Mouse (Mus musculus): ENCODE results near the gene Fam162a. TPM values are rescaled to one million over a fixed set of nuclear protein-coding genes. Genes with fewer than 3 reads are reported as not detected.
"Not testable (repeated sequence)": the region's sequence is repeated elsewhere in the genome, so short reads cannot be mapped to it uniquely, and the experiment has no call there.

Gene Fam162a
- total RNA-seq, 2 experiments from 2014 or later = 112 to 147 TPM

- no peak for TF ChIP-seq CTCF (IDR thresholded peaks at IDR 0.05)
- intact Hi-C loops (cut with DNase I) = no loop called here
- Histone ChIP-seq H3K27ac (no peak overlapping the region), H3K4me3 (no peak overlapping the region)
- no peak for DNase-seq
These were observed 17.7 kb downstream of the Fam162a start for GRCm38 (mm10) chr16:36053524-36054275.

GRCm38 (mm10) chr16:36051491-36051890, 19.9 kb downstream of the Fam162a start:
- Histone ChIP-seq H3K4me3 (no peak overlapping the region), H3K27ac (no peak overlapping the region)
- intact Hi-C loops (cut with DNase I) = no loop called here
- no peak for TF ChIP-seq CTCF (IDR thresholded peaks at IDR 0.05)
- DNase-seq = no peak

GRCm38 (mm10) chr16:36047538-36047937, 23.9 kb downstream of the Fam162a start:
- intact Hi-C loops (cut with DNase I) = no loop called here
- Histone ChIP-seq H3K27ac (no peak overlapping the region), H3K4me3 (no peak overlapping the region)
- peak; percentile 1; the same call in 1 of the 2 replicates for TF ChIP-seq CTCF (IDR thresholded peaks at IDR 0.05)
- DNase-seq = no peak

- no peak overlapping the region for H3K4me3 ChIP-seq
- TF ChIP-seq CTCF (IDR thresholded peaks at IDR 0.05) = no peak
- DNase-seq = no peak
- H3K27ac ChIP-seq = no peak overlapping the region
- intact Hi-C loops (cut with DNase I) = no loop called here
These were observed 27.4 kb downstream of the Fam162a start for GRCm38 (mm10) chr16:36043964-36044363.

GRCm38 (mm10) chr16:36043073-36043472, 28.3 kb downstream of the Fam162a start:
- intact Hi-C loops (cut with DNase I) = no loop called here
- H3K27ac ChIP-seq = no peak overlapping the region
- DNase-seq = no peak
- H3K4me3 ChIP-seq = no peak overlapping the region
- TF ChIP-seq CTCF (IDR thresholded peaks at IDR 0.05) = no peak

GRCm38 (mm10) chr16:36041625-36042020, 29.8 kb downstream of the Fam162a start:
- no peak for TF ChIP-seq CTCF (IDR thresholded peaks at IDR 0.05)
- intact Hi-C loops (cut with DNase I) = no loop called here
- Histone ChIP-seq H3K4me3 (peak overlapping the region; percentile 77), H3K27ac (peak overlapping the region; percentile 92)
- DNase-seq = no peak

- intact Hi-C loops (cut with DNase I) = no loop called here
- TF ChIP-seq CTCF (IDR thresholded peaks at IDR 0.05) = no peak
- Histone ChIP-seq H3K4me3 (peak within 1 kb of the TSS; percentile 77), H3K27ac (peak within 1 kb of the TSS; percentile 92)
- DNase-seq = peak; percentile 95
These were observed 30.5 kb downstream of the Fam162a start, which contains the start of gene Wdr5b for GRCm38 (mm10) chr16:36040640-36041624. TSS of gene Wdr5b (plus strand) at chr16:36041190.

- H3K27ac ChIP-seq; intact Hi-C loops (cut with DNase I); H3K4me3 ChIP-seq; DNase-seq: not testable (repeated sequence)
These were observed 43.3 kb downstream of the Fam162a start for GRCm38 (mm10) chr16:36028120-36028519.

- TF ChIP-seq CTCF (IDR thresholded peaks at IDR 0.05) = no peak
These were observed 55.1 kb downstream of the Fam162a start for GRCm38 (mm10) chr16:36016335-36016734.

GRCm38 (mm10) chr16:36008396-36008795, 63.0 kb downstream of the Fam162a start:
- DNase-seq = no peak
- H3K27ac ChIP-seq = no peak overlapping the region
- no peak overlapping the region for H3K4me3 ChIP-seq
- TF ChIP-seq CTCF (IDR thresholded peaks at IDR 0.05) = no peak
- intact Hi-C loops (cut with DNase I) = no loop called here

More at GRCm38 (mm10) chr16:36016335-36016734, 55.1 kb downstream of the Fam162a start:
- intact Hi-C loops (cut with DNase I) = no loop called here
- no peak for DNase-seq
- Histone ChIP-seq H3K4me3 (no peak overlapping the region), H3K27ac (no peak overlapping the region)

GRCm38 (mm10) chr16:35998852-35999251, 72.5 kb downstream of the Fam162a start:
- H3K4me3 ChIP-seq; intact Hi-C loops (cut with DNase I); DNase-seq; H3K27ac ChIP-seq: not testable (repeated sequence)

Other genes starting within 250 kb of the Fam162a start
- 1 to 10 TPM; 2.9 to 4.4 TPM for gene Parp14, start 200.1 kb downstream of the Fam162a start, total RNA-seq (2021)
- 1 to 10 TPM; 3.7 to 4.9 TPM for gene Parp9, start 133.1 kb downstream of the Fam162a start, total RNA-seq (2021)
- 1 to 10 TPM; 3.3 to 4.5 TPM for gene Dtx3l, start 132.4 kb downstream of the Fam162a start, total RNA-seq (2021)
- gene Kpna1, start 92.8 kb downstream of the Fam162a start, total RNA-seq (2021) = 100 to 1,000 TPM; 176 to 180 TPM
- 1 to 10 TPM; 1.3 to 1.9 TPM for gene Wdr5b, start 30.4 kb downstream of the Fam162a start, total RNA-seq (2021)
- 10 to 100 TPM; 19.6 to 31.6 TPM for gene Ccdc58, start 91 bp upstream of the Fam162a start, total RNA-seq (2021)
- not detected for gene Csta1, start 59.6 kb upstream of the Fam162a start, total RNA-seq (2021)
- gene Stfa2l1, start 85.2 kb upstream of the Fam162a start, total RNA-seq (2021) = not detected
- not detected for gene Gm5483, start 112.6 kb upstream of the Fam162a start, total RNA-seq (2021)
- gene Gm5416, start 138.8 kb upstream of the Fam162a start, total RNA-seq (2021) = not detected
- not detected for gene 2010005H15Rik, start 149.9 kb upstream of the Fam162a start, total RNA-seq (2021)
- not detected for gene Stfa1, start 205.4 kb upstream of the Fam162a start, total RNA-seq (2021)

Measured in gastrocnemius, adult 2 months (tissue).